Mouse (Mus musculus): ENCODE results near the gene Pop7. TPM values are rescaled to one million over a fixed set of nuclear protein-coding genes. Genes with fewer than 3 reads are reported as not detected.

The Pop7 gene
- polyA plus RNA-seq, 1 experiment from 2014 or later = 74.7 TPM

GRCm38 (mm10) chr5:137510573-137511390 is 8.5 kb upstream of the Pop7 start:
- Histone ChIP-seq H3K9ac (replicated peaks; ENCODE audit: low read depth, low read length) (peak overlapping the region; percentile 78), H3K36me3 (ENCODE audit: control insufficient read depth, insufficient read depth) (no peaks in the 10 kb centered on the region), H3K27ac (ENCODE audit: low read length) (peak overlapping the region; percentile 85), H3K4me1 (replicated peaks; ENCODE audit: control insufficient read depth, insufficient read depth, low read length) (peaks cover 41% of the 10 kb centered on the region), H3K9me3 (ENCODE audit: control insufficient read depth, low read length) (no peaks in the 10 kb centered on the region), H3K4me2 (ENCODE audit: low read length) (peak overlapping the region; percentile 87), H3K4me3 (replicated peaks; ENCODE audit: low read length) (peak overlapping the region; percentile 57), H3K27me3 (replicated peaks; ENCODE audit: control insufficient read depth, insufficient read depth, low read length) (peaks cover 3% of the 10 kb centered on the region; the same call in 1 of the 2 replicates)
- peak; percentile 58 for ATAC-seq
- under 1% methylated on average over 34 of the region's 83 CpGs for WGBS

- Histone ChIP-seq H3K27me3 (replicated peaks; ENCODE audit: control insufficient read depth, insufficient read depth, low read length) (peaks cover 3% of the 10 kb centered on the region; the same call in 1 of the 2 replicates), H3K9me3 (ENCODE audit: control insufficient read depth, low read length) (no peaks in the 10 kb centered on the region), H3K36me3 (ENCODE audit: control insufficient read depth, insufficient read depth) (no peaks in the 10 kb centered on the region), H3K4me1 (replicated peaks; ENCODE audit: control insufficient read depth, insufficient read depth, low read length) (peaks cover 41% of the 10 kb centered on the region), H3K4me2 (ENCODE audit: low read length) (peak overlapping the region; percentile 47), H3K9ac (replicated peaks; ENCODE audit: low read depth, low read length) (peak overlapping the region; percentile 78), H3K27ac (ENCODE audit: low read length) (peak overlapping the region; percentile 85), H3K4me3 (replicated peaks; ENCODE audit: low read length) (peak overlapping the region; percentile 57)
- WGBS = under 1% methylated on average over 26 of the region's 52 CpGs
- ATAC-seq = peak; percentile 74
Measured at GRCm38 (mm10) chr5:137510014-137510501, 7.7 kb upstream of the Pop7 start.

- Histone ChIP-seq H3K27me3 (replicated peaks; ENCODE audit: control insufficient read depth, insufficient read depth, low read length) (peaks cover 3% of the 10 kb centered on the region; the same call in 1 of the 2 replicates), H3K4me2 (ENCODE audit: low read length) (no peak overlapping the region), H3K9ac (replicated peaks; ENCODE audit: low read depth, low read length) (no peak overlapping the region), H3K4me1 (replicated peaks; ENCODE audit: control insufficient read depth, insufficient read depth, low read length) (peaks cover 14% of the 10 kb centered on the region), H3K4me3 (replicated peaks; ENCODE audit: low read length) (no peak overlapping the region), H3K36me3 (ENCODE audit: control insufficient read depth, insufficient read depth) (no peaks in the 10 kb centered on the region), H3K27ac (ENCODE audit: low read length) (no peak overlapping the region), H3K9me3 (ENCODE audit: control insufficient read depth, low read length) (no peaks in the 10 kb centered on the region)
- 74% methylated on average over 6 of the region's 6 CpGs for WGBS
- no peak for ATAC-seq
Measured at GRCm38 (mm10) chr5:137504041-137504440, 1.7 kb upstream of the Pop7 start.

DNA sequence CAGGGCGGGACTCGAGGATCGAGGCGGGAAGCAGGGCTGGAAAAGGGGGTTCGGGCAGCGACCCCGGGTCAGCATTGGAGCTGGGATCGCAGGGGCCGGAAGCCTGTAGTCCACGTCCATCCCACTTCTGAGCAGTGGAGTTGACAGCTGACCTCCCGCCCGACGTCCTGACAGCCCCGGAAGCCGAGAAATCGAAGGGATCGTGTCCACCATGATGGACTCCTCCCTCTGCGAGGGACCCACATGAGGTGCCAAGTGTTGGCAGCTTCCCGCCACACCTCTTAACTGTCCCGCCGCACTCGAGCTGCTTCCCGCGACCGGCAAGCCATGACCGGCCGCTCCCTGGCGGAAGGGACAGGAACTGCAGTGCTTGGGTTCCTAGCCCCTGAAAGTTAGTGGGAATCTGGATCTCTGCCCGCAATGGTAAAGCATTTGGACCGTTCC is 371 bp upstream of the Pop7 start:
- under 1% methylated on average over 29 of the region's 30 CpGs for WGBS
- Histone ChIP-seq H3K4me1 (replicated peaks; ENCODE audit: control insufficient read depth, insufficient read depth, low read length) (peaks cover 14% of the 10 kb centered on the region), H3K4me2 (ENCODE audit: low read length) (peak overlapping the region; percentile 62), H3K27ac (ENCODE audit: low read length) (peak overlapping the region; percentile 99), H3K9me3 (ENCODE audit: control insufficient read depth, low read length) (no peaks in the 10 kb centered on the region), H3K27me3 (replicated peaks; ENCODE audit: control insufficient read depth, insufficient read depth, low read length) (peaks cover 3% of the 10 kb centered on the region; the same call in 1 of the 2 replicates), H3K4me3 (replicated peaks; ENCODE audit: low read length) (peak overlapping the region; percentile 91), H3K36me3 (ENCODE audit: control insufficient read depth, insufficient read depth) (no peaks in the 10 kb centered on the region), H3K9ac (replicated peaks; ENCODE audit: low read depth, low read length) (peak overlapping the region; percentile 64)
- peak; percentile 69 for ATAC-seq

GRCm38 (mm10) chr5:137500186-137500585 is 2.1 kb downstream of the Pop7 start:
- no peak for ATAC-seq
- 91% methylated on average over 7 of the region's 7 CpGs for WGBS
- no peak overlapping the region for H3K4me2 ChIP-seq (ENCODE audit: low read length)

DNA sequence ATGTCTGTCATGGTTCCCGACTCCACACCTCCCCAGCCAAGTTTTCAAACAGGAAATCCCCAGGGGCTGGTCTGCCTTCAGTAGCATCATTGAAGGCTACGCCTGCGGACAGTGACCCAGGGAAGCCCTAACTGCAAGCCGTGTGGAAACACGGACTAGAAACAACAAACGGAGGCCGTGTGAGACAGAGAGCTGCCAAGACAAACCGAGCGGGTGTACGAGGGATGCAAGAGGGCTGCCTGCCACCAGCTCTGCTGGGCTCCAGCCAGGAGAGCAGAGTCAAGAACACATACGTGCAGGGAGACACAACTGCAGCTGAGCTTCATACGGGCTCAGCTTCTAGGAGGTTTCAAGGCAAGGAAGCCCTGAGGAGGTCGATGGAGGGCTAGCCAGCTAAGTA is 8.5 kb downstream of the Pop7 start:
- WGBS = 77% methylated on average over 13 of the region's 13 CpGs
- no peak for ATAC-seq
- Histone ChIP-seq H3K4me1 (replicated peaks; ENCODE audit: control insufficient read depth, insufficient read depth, low read length) (no peaks in the 10 kb centered on the region), H3K4me2 (ENCODE audit: low read length) (no peak overlapping the region; the same call in 1 of the 2 replicates), H3K9ac (replicated peaks; ENCODE audit: low read depth, low read length) (no peak overlapping the region), H3K4me3 (replicated peaks; ENCODE audit: low read length) (no peak overlapping the region), H3K27me3 (replicated peaks; ENCODE audit: control insufficient read depth, insufficient read depth, low read length) (no peaks in the 10 kb centered on the region), H3K27ac (ENCODE audit: low read length) (no peak overlapping the region), H3K36me3 (ENCODE audit: control insufficient read depth, insufficient read depth) (no peaks in the 10 kb centered on the region), H3K9me3 (ENCODE audit: control insufficient read depth, low read length) (no peaks in the 10 kb centered on the region)

More at GRCm38 (mm10) chr5:137500186-137500585, 2.1 kb downstream of the Pop7 start:
- no peaks in the 10 kb centered on the region for H3K9me3 ChIP-seq (ENCODE audit: control insufficient read depth, low read length)
- H3K4me3 ChIP-seq (replicated peaks; ENCODE audit: low read length) = no peak overlapping the region
- no peaks in the 10 kb centered on the region for H3K27me3 ChIP-seq (replicated peaks; ENCODE audit: control insufficient read depth, insufficient read depth, low read length)
- H3K36me3 ChIP-seq (ENCODE audit: control insufficient read depth, insufficient read depth) = no peaks in the 10 kb centered on the region
- peaks cover 14% of the 10 kb centered on the region for H3K4me1 ChIP-seq (replicated peaks; ENCODE audit: control insufficient read depth, insufficient read depth, low read length)
- H3K27ac ChIP-seq (ENCODE audit: low read length) = no peak overlapping the region
- H3K9ac ChIP-seq (replicated peaks; ENCODE audit: low read depth, low read length) = no peak overlapping the region

GRCm38 (mm10) chr5:137491559-137491958 is 10.8 kb downstream of the Pop7 start:
- no peak for ATAC-seq
- H3K9me3 ChIP-seq (ENCODE audit: control insufficient read depth, low read length) = no peaks in the 10 kb centered on the region
- H3K27ac ChIP-seq (ENCODE audit: low read length) = no peak overlapping the region
- no peaks in the 10 kb centered on the region for H3K36me3 ChIP-seq (ENCODE audit: control insufficient read depth, insufficient read depth)
- H3K27me3 ChIP-seq (replicated peaks; ENCODE audit: control insufficient read depth, insufficient read depth, low read length) = no peaks in the 10 kb centered on the region
- no peak overlapping the region for H3K4me3 ChIP-seq (replicated peaks; ENCODE audit: low read length)
- 53% methylated on average over 4 of the region's 4 CpGs for WGBS
- no peak overlapping the region for H3K9ac ChIP-seq (replicated peaks; ENCODE audit: low read depth, low read length)
- H3K4me2 ChIP-seq (ENCODE audit: low read length) = no peak overlapping the region
- no peaks in the 10 kb centered on the region for H3K4me1 ChIP-seq (replicated peaks; ENCODE audit: control insufficient read depth, insufficient read depth, low read length)

DNA sequence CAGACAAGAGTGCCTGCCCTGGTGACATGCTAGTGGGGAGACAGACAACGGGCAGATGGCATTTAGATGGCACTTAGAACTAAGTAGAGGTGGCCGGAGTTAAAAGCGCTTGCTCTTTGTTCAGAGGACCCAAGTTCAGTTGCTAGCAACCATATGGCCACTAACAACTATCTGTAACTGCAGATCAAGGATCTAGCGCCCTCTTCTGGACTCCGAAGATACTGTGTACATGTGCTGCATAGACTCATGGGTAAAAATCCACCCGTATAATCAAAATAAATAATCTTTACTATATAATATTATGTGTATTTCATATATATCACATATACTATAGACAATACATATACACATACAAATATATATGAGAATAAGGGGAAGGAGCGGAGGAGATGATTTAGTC is 14.7 kb downstream of the Pop7 start:
- no peak overlapping the region for H3K4me3 ChIP-seq (replicated peaks; ENCODE audit: low read length)
- peaks cover 7% of the 10 kb centered on the region; the same call in 1 of the 2 replicates for H3K4me1 ChIP-seq (replicated peaks; ENCODE audit: control insufficient read depth, insufficient read depth, low read length)
- H3K4me2 ChIP-seq (ENCODE audit: low read length) = no peak overlapping the region
- peaks cover 11% of the 10 kb centered on the region for H3K27me3 ChIP-seq (replicated peaks; ENCODE audit: control insufficient read depth, insufficient read depth, low read length)
- 90% methylated on average over 7 of the region's 7 CpGs for WGBS
- no peak for ATAC-seq
- no peak overlapping the region for H3K9ac ChIP-seq (replicated peaks; ENCODE audit: low read depth, low read length)
- H3K36me3 ChIP-seq (ENCODE audit: control insufficient read depth, insufficient read depth) = no peaks in the 10 kb centered on the region
- no peaks in the 10 kb centered on the region for H3K9me3 ChIP-seq (ENCODE audit: control insufficient read depth, low read length)
- H3K27ac ChIP-seq (ENCODE audit: low read length) = no peak overlapping the region

GRCm38 (mm10) chr5:137485851-137486155 is 16.5 kb downstream of the Pop7 start:
- Histone ChIP-seq H3K4me2 (ENCODE audit: low read length) (peak overlapping the region; percentile 43), H3K4me3 (replicated peaks; ENCODE audit: low read length) (peak overlapping the region; percentile 10; the same call in 1 of the 2 replicates), H3K36me3 (ENCODE audit: control insufficient read depth, insufficient read depth) (no peaks in the 10 kb centered on the region), H3K27me3 (replicated peaks; ENCODE audit: control insufficient read depth, insufficient read depth, low read length) (peaks cover 11% of the 10 kb centered on the region), H3K27ac (ENCODE audit: low read length) (no peak overlapping the region), H3K9ac (replicated peaks; ENCODE audit: low read depth, low read length) (no peak overlapping the region; the same call in 1 of the 2 replicates), H3K4me1 (replicated peaks; ENCODE audit: control insufficient read depth, insufficient read depth, low read length) (peaks cover 9% of the 10 kb centered on the region), H3K9me3 (ENCODE audit: control insufficient read depth, low read length) (no peaks in the 10 kb centered on the region)
- no peak for ATAC-seq
- WGBS = 1% methylated on average over 17 of the region's 17 CpGs
